21 mouse cellular contexts compared by ENCODE assay signal in the genomic region with DNA sequence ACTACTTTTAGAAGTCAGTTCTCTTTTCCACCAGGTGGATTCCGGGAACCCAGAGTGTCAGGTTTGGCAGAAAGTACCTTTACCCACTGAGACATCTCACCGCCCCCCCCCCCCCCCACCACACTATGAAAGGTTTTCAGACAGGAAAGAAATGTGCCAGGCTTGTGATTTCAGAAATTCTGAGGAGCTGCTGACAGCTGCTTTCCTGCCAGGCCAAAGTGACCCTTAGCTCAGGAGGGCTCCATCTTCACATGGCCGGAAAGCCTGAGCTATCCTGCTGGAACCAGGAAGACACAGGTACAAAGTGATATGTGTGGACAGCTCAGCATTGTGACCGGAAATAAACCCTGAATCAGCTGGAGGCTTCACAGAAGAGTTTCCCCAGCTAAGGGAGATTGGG. TPM values are rescaled to one million over a fixed set of nuclear protein-coding genes. Genes with fewer than 3 reads are reported as not detected.
DNase-seq lines count a peak whose midpoint lies in the region; ATAC-seq and TF ChIP-seq lines count a peak whose summit lies in the region.
"Had no signal": no experiment of that assay in that cellular context is flagged by ENCODE, and none has a peak within 500 bp of the region (broad histone marks: within the 10 kb centered on the region; RNA-seq: fewer than 3 reads in every experiment).

No protein-coding gene starts in this region.

- intact Hi-C loops in heart, postnatal 10 days (cut with DNase I) = no loop called here

- no peak overlapping the region for H3K4me2 ChIP-seq in kidney, embryonic 14.5 days (replicated peaks; ENCODE audit: low read depth, low read length)
- H3K4me2 ChIP-seq: embryonic facial prominence, embryonic 12.5 days; liver, embryonic 13.5 days; neural tube, embryonic 13.5 days had no signal

- H3K4me3 ChIP-seq in heart, embryonic 10.5 days = no peak overlapping the region
- no peak overlapping the region for H3K4me3 ChIP-seq in kidney, embryonic 14.5 days (ENCODE audit: low read length)
- H3K4me3 ChIP-seq in thymus, adult 2 months (ENCODE audit: control insufficient read depth, insufficient read depth, low read length) = no peak overlapping the region
- H3K4me3 ChIP-seq in olfactory bulb, adult 2 months (ENCODE audit: insufficient read depth, low read depth, low read length) = no peak overlapping the region
- H3K4me3 ChIP-seq: embryonic facial prominence, embryonic 12.5 days; hindbrain, embryonic 10.5 days; liver, embryonic 13.5 days; neural tube, embryonic 13.5 days had no signal

- no peaks in the 10 kb centered on the region for H3K9me3 ChIP-seq in heart, embryonic 10.5 days
- H3K9me3 ChIP-seq in kidney, embryonic 14.5 days (ENCODE audit: control insufficient read depth, low read length) = no peaks in the 10 kb centered on the region
- H3K9me3 ChIP-seq: embryonic facial prominence, embryonic 12.5 days; G1E; hindbrain, embryonic 10.5 days; liver, embryonic 13.5 days; neural tube, embryonic 13.5 days had no signal

- H3K36me3 ChIP-seq in heart, embryonic 10.5 days = no peaks in the 10 kb centered on the region
- H3K36me3 ChIP-seq in kidney, embryonic 14.5 days (ENCODE audit: control insufficient read depth, insufficient read depth, low read length) = no peaks in the 10 kb centered on the region
- no peaks in the 10 kb centered on the region for H3K36me3 ChIP-seq in thymus, adult 2 months (ENCODE audit: control insufficient read depth, insufficient read depth, low read length)
- H3K36me3 ChIP-seq: embryonic facial prominence, embryonic 12.5 days; G1E; hindbrain, embryonic 10.5 days; liver, embryonic 13.5 days; neural tube, embryonic 13.5 days had no signal

- H3K27ac ChIP-seq in heart, embryonic 10.5 days = 0 out of 2 replicates have a peak overlapping the region, but pooled peaks have one; percentile 69
- H3K27ac ChIP-seq in kidney, embryonic 14.5 days (ENCODE audit: low read depth, low read length) = no peak overlapping the region
- H3K27ac ChIP-seq in thymus, adult 2 months (ENCODE audit: control insufficient read depth, insufficient read depth, low read length) = peak overlapping the region; percentile 93
- H3K27ac ChIP-seq in olfactory bulb, adult 2 months (ENCODE audit: insufficient read depth, low read depth, low read length) = peak overlapping the region; percentile 94
- H3K27ac ChIP-seq: embryonic facial prominence, embryonic 12.5 days; liver, embryonic 13.5 days; neural tube, embryonic 13.5 days; stomach, postnatal 0 days had no signal

- 37% methylated on average over 4 of the region's 4 CpGs for WGBS in heart, embryonic 10.5 days
- 71% methylated on average over 3 of the region's 4 CpGs for WGBS in kidney, embryonic 14.5 days
- WGBS in thymus, adult 2 months = 42% methylated on average over 4 of the region's 4 CpGs
- 78% methylated on average over 4 of the region's 4 CpGs for WGBS in olfactory bulb, adult 2 months

- no peak for TF ChIP-seq CTCF in thymus, adult 2 months (IDR thresholded peaks at IDR 0.05; ENCODE audit: borderline replicate concordance, control insufficient read depth, extremely low read depth, insufficient read depth, low read length, poor library complexity)
- no peak for TF ChIP-seq CTCF in olfactory bulb, adult 2 months (IDR thresholded peaks at IDR 0.05; ENCODE audit: insufficient read depth, low read depth, low read length)

- H3K27me3 ChIP-seq in heart, embryonic 10.5 days (ENCODE audit: insufficient read depth, poor library complexity, severe bottlenecking) = 0 out of 2 replicates have a peak, but pooled peaks cover 11% of the 10 kb centered on the region
- H3K27me3 ChIP-seq in kidney, embryonic 14.5 days (ENCODE audit: control insufficient read depth, insufficient read depth, low read length) = no peaks in the 10 kb centered on the region
- H3K27me3 ChIP-seq in thymus, adult 2 months (ENCODE audit: control insufficient read depth, insufficient read depth, low read length) = no peaks in the 10 kb centered on the region
- H3K27me3 ChIP-seq: embryonic facial prominence, embryonic 12.5 days; neural tube, embryonic 13.5 days had no signal

- TF ChIP-seq POLR2A in thymus, adult 2 months (IDR thresholded peaks at IDR 0.05; ENCODE audit: control insufficient read depth, extremely low read depth, insufficient read depth, low read length, poor library complexity) = no peak
- TF ChIP-seq POLR2A in olfactory bulb, adult 2 months (IDR thresholded peaks at IDR 0.05; ENCODE audit: insufficient read depth, low read depth, low read length) = no peak

- H3K9ac ChIP-seq in kidney, embryonic 14.5 days (ENCODE audit: low read depth, low read length) = no peak overlapping the region
- H3K9ac ChIP-seq: embryonic facial prominence, embryonic 12.5 days; liver, embryonic 13.5 days; neural tube, embryonic 13.5 days had no signal

- peaks cover 30% of the 10 kb centered on the region for H3K4me1 ChIP-seq in heart, embryonic 10.5 days
- no peaks in the 10 kb centered on the region for H3K4me1 ChIP-seq in kidney, embryonic 14.5 days (ENCODE audit: control insufficient read depth, insufficient read depth, low read length)
- peaks cover 73% of the 10 kb centered on the region for H3K4me1 ChIP-seq in thymus, adult 2 months (replicated peaks; ENCODE audit: control insufficient read depth, insufficient read depth, low read length)
- peaks cover 64% of the 10 kb centered on the region for H3K4me1 ChIP-seq in olfactory bulb, adult 2 months (ENCODE audit: control insufficient read depth, insufficient read depth, low read length)
- H3K4me1 ChIP-seq: embryonic facial prominence, embryonic 12.5 days had no signal

- no peak for DNase-seq in heart, embryonic 10.5 days (ENCODE audit: low spot score)
- no peak for DNase-seq in heart, postnatal 10 days
- peak; percentile 77 for DNase-seq in kidney, adult 9 months
- DNase-seq in thymus, adult 2 months = no peak
- DNase-seq in thymus, postnatal 14 days = no peak
- no peak for DNase-seq in right cerebral cortex, postnatal 14 days
- DNase-seq: adrenal gland, adult 2 months; cerebellum, adult 11-12 months; cerebellum, postnatal 36 days; gastrocnemius, postnatal 36 days; layer of hippocampus, adult 9-11 months; liver, embryonic 13.5 days; lung, postnatal 14 days; spleen, adult 18-20 months had no signal

- no peak for ATAC-seq in kidney, embryonic 14.5 days (ENCODE audit: low FRiP score, low TSS enrichment)

RNA-seq across cellular contexts. Expression of a gene that starts 45.8 kb away (rescaled TPM):
- 56.7 and 61.7 TPM in 2 replicates for polyA plus RNA-seq in heart, embryonic 10.5 days (2016; fragmentation: Nextera tagmentation; extraction: Ambion mirVana)
- 1 to 10 TPM; 8.7 to 9.6 TPM for total RNA-seq in heart, postnatal 10 days (2021)
- polyA plus RNA-seq in kidney, embryonic 14.5 days (2014; fragmentation: Nextera tagmentation; extraction: Ambion mirVana) = 49.2 and 57.6 TPM in 2 replicates
- polyA plus RNA-seq in thymus, adult 2 months (2012; rRNA removed) = 26.2 and 32.5 TPM in 2 replicates
- polyA plus RNA-seq in olfactory bulb, adult 2 months (2012; ENCODE audit: insufficient read depth, insufficient read length, low replicate concordance, missing spikeins) = not detected in 2 replicates

RNA-seq across cellular contexts. Expression of a gene that starts 56.9 kb away (rescaled TPM):
- 4.1 and 4.7 TPM in 2 replicates for polyA plus RNA-seq in heart, embryonic 10.5 days (2016; fragmentation: Nextera tagmentation; extraction: Ambion mirVana)
- total RNA-seq in heart, postnatal 10 days (2021) = 10 to 100 TPM; 18.3 to 22.1 TPM
- polyA plus RNA-seq in kidney, embryonic 14.5 days (2014; fragmentation: Nextera tagmentation; extraction: Ambion mirVana) = 16.6 and 17.3 TPM in 2 replicates
- 55.8 and 61.4 TPM in 2 replicates for polyA plus RNA-seq in thymus, adult 2 months (2012; rRNA removed)
- 72.6 TPM in 1 of 2 replicates, not detected in the other for polyA plus RNA-seq in olfactory bulb, adult 2 months (2012; ENCODE audit: insufficient read depth, insufficient read length, low replicate concordance, missing spikeins)
- polyA plus RNA-seq: G1E had no signal

Comparison
In these comparisons a context has a peak if more than half of its experiments do, and no peak if none do; other contexts are left out.
1. RNA of a gene that starts 45.8 kb away (polyA plus RNA-seq): 49.2 to 57.6 TPM in kidney, embryonic 14.5 days, 56.7 to 61.7 TPM in heart, embryonic 10.5 days and 26.2 to 32.5 TPM in thymus, adult 2 months; not detected in olfactory bulb, adult 2 months; every median in the first group is over 10 times any median in the second.